Mouse (Mus musculus) thymus, postnatal 25 days (tissue): ENCODE data around the gene Mb.
"Not testable (repeated sequence)": the region's sequence is repeated elsewhere in the genome, so short reads cannot be mapped to it uniquely, and the experiment has no call there.

ENCODE experiments used
- DNase-seq: peaks from one replicate; pipeline ENCODE4 v3.0.0; 2022

Gene Mb

GRCm38 (mm10) chr15:77062746-77063145, 12.3 kb upstream of the Mb start:
- DNase-seq, result no peak

GRCm38 (mm10) chr15:77059416-77059815, 8.9 kb upstream of the Mb start:
- not testable (repeated sequence) for DNase-seq

- no peak for DNase-seq
Measured at GRCm38 (mm10) chr15:77058566-77058965, 8.1 kb upstream of the Mb start.

- DNase-seq, result no peak
Measured at GRCm38 (mm10) chr15:77056791-77057051, 6.3 kb upstream of the Mb start.

- DNase-seq, result no peak
Measured at GRCm38 (mm10) chr15:77056001-77056790, 5.7 kb upstream of the Mb start.

GRCm38 (mm10) chr15:77054611-77055175, 4.2 kb upstream of the Mb start:
- no peak for DNase-seq

GRCm38 (mm10) chr15:77053021-77053420, 2.6 kb upstream of the Mb start:
- no peak for DNase-seq

GRCm38 (mm10) chr15:77052176-77052575, 1.7 kb upstream of the Mb start:
- DNase-seq, result no peak

GRCm38 (mm10) chr15:77045609-77046008, 4.9 kb downstream of the Mb start:
- DNase-seq, result no peak

- DNase-seq, result no peak
Measured at GRCm38 (mm10) chr15:77044597-77045320, 5.7 kb downstream of the Mb start, which contains the start of gene Apol6. Gene Apol6, plus strand, starts transcription at chr15:77044729.

GRCm38 (mm10) chr15:77040784-77041183, 9.7 kb downstream of the Mb start:
- no peak for DNase-seq

GRCm38 (mm10) chr15:77039211-77039700, 11.2 kb downstream of the Mb start:
- no peak for DNase-seq

GRCm38 (mm10) chr15:77037278-77038161, 12.9 kb downstream of the Mb start:
- no peak for DNase-seq

GRCm38 (mm10) chr15:77036989-77037277, 13.5 kb downstream of the Mb start:
- DNase-seq, result no peak

GRCm38 (mm10) chr15:77036320-77036988, 14.0 kb downstream of the Mb start:
- no peak for DNase-seq

- DNase-seq, result no peak
Measured at GRCm38 (mm10) chr15:77035643-77036042, 14.8 kb downstream of the Mb start.

- DNase-seq, result no peak
Measured at GRCm38 (mm10) chr15:77034526-77034925, 15.9 kb downstream of the Mb start.

GRCm38 (mm10) chr15:77031271-77031670, 19.2 kb downstream of the Mb start:
- DNase-seq, result no peak

- DNase-seq, result peak; percentile 19
Measured at GRCm38 (mm10) chr15:77029331-77029991, 21.0 kb downstream of the Mb start.

GRCm38 (mm10) chr15:77027675-77028074, 22.8 kb downstream of the Mb start:
- DNase-seq, result no peak

- DNase-seq, result no peak
Measured at GRCm38 (mm10) chr15:77027117-77027516, 23.4 kb downstream of the Mb start.
